Mouse (Mus musculus) lung, postnatal 14 days (tissue): Measurements from ENCODE around the gene Srpx.

Experiments
- DNase-seq: peaks from one replicate; pipeline ENCODE4 v3.0.0; 2021

Srpx gene

GRCm38 (mm10) chrX:10117065-10117719 lies at the start of gene Srpx:
Srpx (minus strand) TSS chrX:10117709.
- no peak for DNase-seq

- no peak for DNase-seq
Measured at GRCm38 (mm10) chrX:10152390-10152789, 34.9 kb upstream of the Srpx start.

GRCm38 (mm10) chrX:10115780-10116179 lies 1.7 kb downstream of the Srpx start:
- DNase-seq: no peak

GRCm38 (mm10) chrX:10110736-10111135 lies 6.8 kb downstream of the Srpx start:
- DNase-seq: no peak

- DNase-seq: no peak
Measured at GRCm38 (mm10) chrX:10108558-10108957, 9.0 kb downstream of the Srpx start.

GRCm38 (mm10) chrX:10105475-10105874 lies 12.0 kb downstream of the Srpx start:
- no peak for DNase-seq

GRCm38 (mm10) chrX:10102739-10103138 lies 14.8 kb downstream of the Srpx start:
- DNase-seq: no peak

- no peak for DNase-seq
Measured at GRCm38 (mm10) chrX:10095797-10096196, 21.7 kb downstream of the Srpx start.

- no peak for DNase-seq
Measured at GRCm38 (mm10) chrX:10080385-10080784, 37.1 kb downstream of the Srpx start.

- DNase-seq: no peak
Measured at GRCm38 (mm10) chrX:10079981-10080380, 37.5 kb downstream of the Srpx start.

- DNase-seq: no peak
Measured at GRCm38 (mm10) chrX:10073966-10074365, 43.5 kb downstream of the Srpx start.

- DNase-seq: no peak
Measured at GRCm38 (mm10) chrX:10071529-10071928, 46.0 kb downstream of the Srpx start.

- DNase-seq: peak; percentile 11
Measured at GRCm38 (mm10) chrX:10070689-10071088, 46.8 kb downstream of the Srpx start.

GRCm38 (mm10) chrX:10069405-10069804 lies 48.1 kb downstream of the Srpx start:
- DNase-seq: no peak

- no peak for DNase-seq
Measured at GRCm38 (mm10) chrX:10063781-10064180, 53.7 kb downstream of the Srpx start.

GRCm38 (mm10) chrX:10063361-10063760 lies 54.1 kb downstream of the Srpx start:
- DNase-seq: no peak

GRCm38 (mm10) chrX:10062201-10062600 lies 55.3 kb downstream of the Srpx start:
- no peak for DNase-seq

GRCm38 (mm10) chrX:10034666-10035065 lies 82.8 kb downstream of the Srpx start:
- peak; percentile 13 for DNase-seq

GRCm38 (mm10) chrX:10010202-10010601 lies 107.3 kb downstream of the Srpx start:
- DNase-seq: no peak

GRCm38 (mm10) chrX:10007675-10008270 lies 109.7 kb downstream of the Srpx start:
- no peak for DNase-seq

- DNase-seq: no peak
Measured at GRCm38 (mm10) chrX:10005946-10006345, 111.6 kb downstream of the Srpx start.

- DNase-seq: no peak
Measured at GRCm38 (mm10) chrX:10000718-10001117, 116.8 kb downstream of the Srpx start.
